Mouse (Mus musculus): Measurements from ENCODE around the gene Bysl. TPM values are rescaled to one million over a fixed set of nuclear protein-coding genes. Genes with fewer than 3 reads are reported as not detected.
"Not testable (repeated sequence)": the region's sequence is repeated elsewhere in the genome, so short reads cannot be mapped to it uniquely, and the experiment has no call there.

Gene Bysl
- 23.8 and 26.5 TPM in 2 replicates for polyA plus RNA-seq (2015; fragmentation: Nextera tagmentation; extraction: Ambion mirVana)

DNA sequence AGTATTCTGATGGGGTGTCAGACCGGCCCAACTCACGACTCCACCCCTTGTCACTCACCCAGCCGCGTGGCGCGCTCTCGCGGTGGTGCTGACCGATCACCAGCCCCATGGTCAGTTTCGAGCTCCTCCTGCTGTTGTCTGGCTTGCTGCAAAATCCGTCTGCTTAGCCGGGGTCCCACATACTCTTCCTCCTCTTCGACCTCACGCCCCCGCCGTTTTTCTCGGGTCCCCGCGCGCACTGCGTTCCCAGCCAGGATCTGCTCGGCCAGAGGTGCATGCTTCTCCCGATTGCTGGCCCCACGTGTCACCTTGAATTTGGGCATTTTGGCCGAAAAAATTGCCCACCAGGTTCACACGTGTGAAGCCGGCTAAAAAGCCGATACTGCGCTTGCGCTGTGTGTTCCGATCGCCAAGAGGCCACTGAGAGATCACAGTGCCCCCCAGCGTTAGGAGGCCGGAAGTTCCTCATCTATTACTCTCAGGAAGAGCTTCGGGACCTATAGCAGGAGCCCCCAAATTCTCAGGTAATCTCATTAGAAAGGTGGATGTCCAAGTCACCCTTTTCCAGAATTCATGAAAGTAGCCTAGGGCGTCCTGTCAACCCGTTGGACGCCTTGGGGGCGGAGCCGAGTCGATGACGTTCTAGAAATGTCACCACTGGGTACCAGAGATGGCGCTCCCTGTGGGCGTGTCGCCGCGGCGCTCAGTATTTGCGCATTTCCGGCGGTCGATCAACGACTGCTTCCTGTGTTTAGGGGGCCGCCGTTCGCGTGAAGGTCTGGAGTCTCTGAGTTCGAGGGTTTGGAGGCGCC is at the start of gene Bysl, which contains the start of the genes Med20 and Gm20517:
Gene Bysl, minus strand, starts transcription at position 644 of the 812 bp plus-strand sequence.
Gene Med20, plus strand, starts transcription at position 734 of the 812 bp plus-strand sequence.
Gene Gm20517, plus strand, starts transcription at position 741 of the 812 bp plus-strand sequence.
- Histone ChIP-seq H3K9ac (peak within 1 kb of the TSS; percentile 88), H3K4me1 (peaks cover 25% of the 10 kb centered on the region), H3K27me3 (no peaks in the 10 kb centered on the region), H3K27ac (peak within 1 kb of the TSS; percentile 82), H3K9me3 (replicated peaks) (no peaks in the 10 kb centered on the region), H3K36me3 (peaks cover 56% of the 10 kb centered on the region), H3K4me3 (replicated peaks) (peak within 1 kb of the TSS; percentile 81), H3K4me2 (peak within 1 kb of the TSS; percentile 87)
- peak; percentile 94 for ATAC-seq (replicated peaks; ENCODE audit: low FRiP score)
- under 1% methylated on average over 59 of the region's 59 CpGs for WGBS

- no peak for ATAC-seq (replicated peaks; ENCODE audit: low FRiP score)
- H3K4me2 ChIP-seq = no peak overlapping the region
- H3K4me3 ChIP-seq (replicated peaks) = no peak overlapping the region
- no peaks in the 10 kb centered on the region for H3K9me3 ChIP-seq (replicated peaks)
- H3K27me3 ChIP-seq = no peaks in the 10 kb centered on the region
- 0 out of 2 replicates have a peak, but pooled peaks cover 2% of the 10 kb centered on the region for H3K4me1 ChIP-seq
- no peak overlapping the region for H3K27ac ChIP-seq
- 85% methylated on average over 3 of the region's 3 CpGs for WGBS
- no peaks in the 10 kb centered on the region; the same call in 1 of the 2 replicates for H3K36me3 ChIP-seq
- H3K9ac ChIP-seq = no peak overlapping the region
Measured at GRCm38 (mm10) chr17:47658741-47659243, 47.5 kb upstream of the Bysl start.

GRCm38 (mm10) chr17:47657901-47658300 is 46.6 kb upstream of the Bysl start:
- Histone ChIP-seq H3K36me3 (no peaks in the 10 kb centered on the region; the same call in 1 of the 2 replicates), H3K4me3 (replicated peaks) (no peak overlapping the region), H3K4me2 (no peak overlapping the region), H3K27me3 (no peaks in the 10 kb centered on the region), H3K9me3 (replicated peaks) (no peaks in the 10 kb centered on the region), H3K4me1 (no peaks in the 10 kb centered on the region), H3K9ac (no peak overlapping the region), H3K27ac (no peak overlapping the region)
- 80% methylated on average over 4 of the region's 4 CpGs for WGBS
- ATAC-seq (replicated peaks; ENCODE audit: low FRiP score) = no peak

- H3K27me3 ChIP-seq = no peaks in the 10 kb centered on the region
- no peak overlapping the region for H3K4me2 ChIP-seq
- no peak overlapping the region for H3K4me3 ChIP-seq (replicated peaks)
- no peaks in the 10 kb centered on the region for H3K9me3 ChIP-seq (replicated peaks)
- H3K9ac ChIP-seq = no peak overlapping the region
- 79% methylated on average over 5 of the region's 5 CpGs for WGBS
- ATAC-seq (replicated peaks; ENCODE audit: low FRiP score) = no peak
- H3K4me1 ChIP-seq = no peaks in the 10 kb centered on the region
- H3K36me3 ChIP-seq = no peaks in the 10 kb centered on the region; the same call in 1 of the 2 replicates
- H3K27ac ChIP-seq = no peak overlapping the region
Measured at GRCm38 (mm10) chr17:47655697-47656096, 44.4 kb upstream of the Bysl start.

- not testable (repeated sequence) for H3K9ac ChIP-seq; ATAC-seq (replicated peaks; ENCODE audit: low FRiP score); H3K4me3 ChIP-seq (replicated peaks); H3K36me3 ChIP-seq; H3K9me3 ChIP-seq (replicated peaks); H3K27ac ChIP-seq; H3K4me2 ChIP-seq; H3K4me1 ChIP-seq; H3K27me3 ChIP-seq
- WGBS = 93% methylated on average over 8 of the region's 8 CpGs
Measured at GRCm38 (mm10) chr17:47654346-47654745, 43.1 kb upstream of the Bysl start.

DNA sequence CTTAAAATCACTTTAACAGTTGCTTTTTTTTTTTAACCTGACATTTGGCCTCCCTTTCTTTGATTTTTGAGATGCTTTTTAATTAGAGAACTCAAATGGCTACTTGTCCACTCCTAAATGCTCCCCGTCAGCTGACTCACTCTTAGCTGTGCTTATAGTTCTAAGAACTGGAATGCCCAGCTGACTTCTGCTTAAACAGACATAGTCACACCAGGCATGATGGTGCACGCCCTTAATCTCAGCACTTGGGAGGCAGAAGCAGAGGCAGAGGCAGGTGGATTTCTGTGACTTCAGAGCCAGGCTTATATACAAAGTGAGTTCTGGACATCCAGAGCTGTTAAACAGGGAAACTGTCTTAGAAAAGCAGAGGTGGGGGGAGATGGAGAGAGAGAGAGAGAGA is 40.7 kb upstream of the Bysl start:
- no peaks in the 10 kb centered on the region for H3K27me3 ChIP-seq
- no peak overlapping the region for H3K9ac ChIP-seq
- peaks cover 6% of the 10 kb centered on the region; the same call in 1 of the 2 replicates for H3K36me3 ChIP-seq
- no peak overlapping the region for H3K4me3 ChIP-seq (replicated peaks)
- no peak overlapping the region for H3K4me2 ChIP-seq
- WGBS = 87% methylated on average over 2 of the region's 2 CpGs
- no peaks in the 10 kb centered on the region for H3K9me3 ChIP-seq (replicated peaks)
- ATAC-seq (replicated peaks; ENCODE audit: low FRiP score) = no peak
- no peaks in the 10 kb centered on the region for H3K4me1 ChIP-seq
- no peak overlapping the region for H3K27ac ChIP-seq

- 73% methylated on average over 4 of the region's 4 CpGs for WGBS
- ATAC-seq (replicated peaks; ENCODE audit: low FRiP score) = no peak
- H3K27me3 ChIP-seq = no peaks in the 10 kb centered on the region
Measured at GRCm38 (mm10) chr17:47648966-47649365, 37.7 kb upstream of the Bysl start.

DNA sequence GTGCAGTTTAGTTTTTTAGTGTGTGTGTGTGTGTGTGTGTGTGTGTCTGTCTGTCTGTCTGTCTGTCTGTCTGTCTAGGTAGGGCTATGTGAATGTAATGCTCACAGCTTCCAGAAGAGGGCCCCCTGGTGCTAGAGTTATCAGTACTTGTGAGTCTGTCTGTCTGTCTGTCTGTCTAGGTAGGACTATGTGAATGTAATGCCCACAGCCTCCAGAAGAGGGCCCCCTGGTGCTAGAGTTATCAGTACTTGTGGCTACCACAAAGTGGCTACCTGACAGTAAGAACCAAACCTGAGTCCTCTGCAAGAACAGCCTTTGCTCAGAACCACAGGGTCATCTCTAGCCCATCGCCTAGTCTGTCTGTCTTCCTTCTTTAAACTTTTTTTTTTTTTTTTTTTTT is 35.4 kb upstream of the Bysl start:
- no peaks in the 10 kb centered on the region for H3K4me1 ChIP-seq
- no peak overlapping the region for H3K9ac ChIP-seq
- no peak overlapping the region for H3K4me2 ChIP-seq
- no peak overlapping the region for H3K4me3 ChIP-seq (replicated peaks)
- no peak overlapping the region for H3K27ac ChIP-seq
- ATAC-seq (replicated peaks; ENCODE audit: low FRiP score) = no peak
- no peaks in the 10 kb centered on the region for H3K27me3 ChIP-seq
- H3K36me3 ChIP-seq = peaks cover 6% of the 10 kb centered on the region; the same call in 1 of the 2 replicates
- no peaks in the 10 kb centered on the region for H3K9me3 ChIP-seq (replicated peaks)
- WGBS = 78% methylated on average over 1 of the region's 1 CpGs

More at GRCm38 (mm10) chr17:47648966-47649365, 37.7 kb upstream of the Bysl start:
- H3K36me3 ChIP-seq = peaks cover 6% of the 10 kb centered on the region; the same call in 1 of the 2 replicates
- H3K27ac ChIP-seq = no peak overlapping the region
- H3K4me3 ChIP-seq (replicated peaks) = no peak overlapping the region
- no peak overlapping the region for H3K4me2 ChIP-seq
- no peaks in the 10 kb centered on the region for H3K9me3 ChIP-seq (replicated peaks)
- H3K4me1 ChIP-seq = no peaks in the 10 kb centered on the region
- no peak overlapping the region for H3K9ac ChIP-seq

- no peak for ATAC-seq (replicated peaks; ENCODE audit: low FRiP score)
- Histone ChIP-seq H3K9ac (no peak overlapping the region), H3K27me3 (no peaks in the 10 kb centered on the region), H3K9me3 (replicated peaks) (no peaks in the 10 kb centered on the region), H3K4me3 (replicated peaks) (no peak overlapping the region), H3K36me3 (no peaks in the 10 kb centered on the region), H3K27ac (no peak overlapping the region), H3K4me2 (no peak overlapping the region), H3K4me1 (no peaks in the 10 kb centered on the region)
- WGBS = 75% methylated on average over 2 of the region's 2 CpGs
Measured at GRCm38 (mm10) chr17:47642992-47643391, 31.7 kb upstream of the Bysl start.

- H3K9ac ChIP-seq = no peak overlapping the region
- no peak for ATAC-seq (replicated peaks; ENCODE audit: low FRiP score)
- no peaks in the 10 kb centered on the region for H3K9me3 ChIP-seq (replicated peaks)
- H3K36me3 ChIP-seq = peaks cover 12% of the 10 kb centered on the region; the same call in 1 of the 2 replicates
- H3K4me3 ChIP-seq (replicated peaks) = no peak overlapping the region
- H3K27me3 ChIP-seq = no peaks in the 10 kb centered on the region
- H3K4me1 ChIP-seq = peaks cover 25% of the 10 kb centered on the region
- 62% methylated on average over 7 of the region's 7 CpGs for WGBS
- H3K4me2 ChIP-seq = no peak overlapping the region
- H3K27ac ChIP-seq = no peak overlapping the region
Measured at GRCm38 (mm10) chr17:47633999-47634770, 22.9 kb upstream of the Bysl start.

GRCm38 (mm10) chr17:47632181-47632840 is 21.0 kb upstream of the Bysl start:
- 65% methylated on average over 4 of the region's 4 CpGs for WGBS
- ATAC-seq (replicated peaks; ENCODE audit: low FRiP score) = no peak

More at GRCm38 (mm10) chr17:47632181-47632840, 21.0 kb upstream of the Bysl start:
- H3K4me3 ChIP-seq (replicated peaks) = no peak overlapping the region
- H3K4me1 ChIP-seq = peaks cover 34% of the 10 kb centered on the region
- no peak overlapping the region for H3K27ac ChIP-seq
- peaks cover 16% of the 10 kb centered on the region for H3K36me3 ChIP-seq
- H3K4me2 ChIP-seq = no peak overlapping the region
- H3K9ac ChIP-seq = no peak overlapping the region
- H3K27me3 ChIP-seq = no peaks in the 10 kb centered on the region
- H3K9me3 ChIP-seq (replicated peaks) = no peaks in the 10 kb centered on the region

Data from kidney, embryonic 15.5 days (tissue).